Mouse (Mus musculus) heart, postnatal 36 days (tissue): ENCODE data around the gene Gm21969. TPM values are rescaled to one million over a fixed set of nuclear protein-coding genes. Genes with fewer than 3 reads are reported as not detected.

Source experiments
- DNase-seq, 2 experiments: peaks; one replicate each; pipeline ENCODE4 v3.0.0; 2021 to 2022
- intact Hi-C: fragments of 180-260 bp; cut with DNase I; formaldehyde crosslinking; loops from one replicate; pipeline ENCODE4 v1.15.1; 2025
- total RNA-seq, 2 experiments: library from RNA; stranded (reverse); gene quantifications; 2 replicates each; pipeline ENCODE4 v1.2.3; 2021

The Gm21969 gene
- total RNA-seq = not detected

GRCm38 (mm10) chr4:139602357-139603244 lies at the start of gene Gm21969:
Gm21969 (plus strand) TSS chr4:139603186.
- DNase-seq = peak; percentile 59 to 75

DNA sequence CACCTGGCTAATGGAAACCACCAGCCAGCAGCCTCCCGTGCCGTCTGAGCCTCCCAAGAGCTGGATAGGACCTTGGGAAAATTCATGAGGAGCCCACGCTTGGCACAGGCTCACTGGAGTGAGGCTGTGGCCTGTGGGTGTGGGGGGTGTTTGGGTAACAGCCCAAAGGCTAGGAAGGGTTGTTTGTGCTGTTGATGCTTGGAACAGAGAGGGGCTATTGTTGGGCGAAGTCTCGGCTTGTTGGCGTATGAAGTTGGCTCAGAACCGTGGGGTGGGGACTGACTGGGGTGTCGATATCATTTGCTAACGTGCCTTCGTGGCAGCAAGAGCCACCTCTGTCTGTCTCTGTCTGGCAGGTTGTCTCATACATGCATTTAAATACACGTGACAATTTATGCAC lies 47.8 kb upstream of the Gm21969 start:
- intact Hi-C loops = no loop called here
- DNase-seq = no peak

More at GRCm38 (mm10) chr4:139602357-139603244, at the start of gene Gm21969:
- intact Hi-C loops = no loop called here

- intact Hi-C loops = no loop called here
- peak; percentile 39 to 59 for DNase-seq
Observed at GRCm38 (mm10) chr4:139555951-139556350, 47.0 kb upstream of the Gm21969 start.

DNA sequence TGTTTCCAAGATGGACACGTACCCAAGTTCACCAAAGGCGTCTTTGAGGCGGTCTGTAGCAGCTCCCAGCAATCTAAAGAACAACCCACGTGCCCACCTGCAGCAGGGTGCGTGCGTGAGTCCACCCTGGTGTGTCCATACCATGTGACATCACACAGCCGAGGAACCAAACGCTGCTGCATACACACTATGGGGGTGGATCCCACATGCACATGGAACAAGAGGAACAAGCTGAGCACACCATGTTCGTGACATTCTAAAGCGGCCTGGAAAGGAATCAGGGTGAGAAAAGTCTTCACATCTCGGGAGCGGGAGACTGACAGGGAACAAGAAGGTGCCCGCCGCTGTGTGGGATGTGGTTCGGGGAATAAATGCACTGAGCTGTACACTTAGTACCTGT lies 34.6 kb upstream of the Gm21969 start:
- intact Hi-C loops = no loop called here
- DNase-seq = no peak

GRCm38 (mm10) chr4:139570756-139571155 lies 32.2 kb upstream of the Gm21969 start:
- intact Hi-C loops = no loop called here

DNA sequence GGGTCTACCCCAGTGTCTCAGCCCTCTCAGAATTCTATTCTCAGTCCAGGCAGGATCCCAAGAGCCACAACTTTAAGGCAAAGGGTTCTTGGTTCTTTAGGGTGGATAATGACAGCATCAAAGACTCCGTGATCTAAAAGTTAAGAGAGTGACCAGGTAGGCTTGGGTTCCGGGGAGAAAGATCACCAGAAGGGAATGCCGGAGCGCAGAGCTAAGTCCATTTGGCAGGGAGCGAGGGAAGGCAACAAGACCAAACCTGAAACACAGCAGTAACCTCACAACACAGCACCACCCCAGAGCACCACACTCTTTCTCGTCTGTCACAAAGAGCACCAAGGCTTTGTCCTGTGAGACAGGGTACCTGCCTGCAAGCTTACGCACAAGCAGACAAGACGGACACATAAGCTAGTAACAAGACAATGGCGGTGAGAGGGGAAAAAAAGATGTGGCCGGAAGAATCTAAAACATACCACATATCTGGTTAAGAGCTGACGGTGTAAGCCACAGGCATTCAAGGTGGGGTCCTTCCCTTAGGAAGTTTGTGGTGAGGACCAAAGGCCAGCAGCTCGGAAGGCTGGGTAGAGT lies 30.0 kb upstream of the Gm21969 start:
- intact Hi-C loops = no loop called here
- DNase-seq = no peak

More at GRCm38 (mm10) chr4:139570756-139571155, 32.2 kb upstream of the Gm21969 start:
- peak in 1 of 2 experiments; percentile 17 for DNase-seq

- DNase-seq = peak; percentile 98 to 99
- intact Hi-C loops = loop anchor here (2.0 kb wide), 3 partner anchors 37 to 103 kb away; partner anchors contain the start of gene Aldh4a1
Observed at GRCm38 (mm10) chr4:139574156-139574798, 28.7 kb upstream of the Gm21969 start.

- peak in 1 of 2 experiments; percentile 47 for DNase-seq
- intact Hi-C loops = loop anchor here (2.0 kb wide), 3 partner anchors 36 to 104 kb away; partner anchors contain the start of gene Aldh4a1
Observed at GRCm38 (mm10) chr4:139574799-139575672, 27.9 kb upstream of the Gm21969 start.

DNA sequence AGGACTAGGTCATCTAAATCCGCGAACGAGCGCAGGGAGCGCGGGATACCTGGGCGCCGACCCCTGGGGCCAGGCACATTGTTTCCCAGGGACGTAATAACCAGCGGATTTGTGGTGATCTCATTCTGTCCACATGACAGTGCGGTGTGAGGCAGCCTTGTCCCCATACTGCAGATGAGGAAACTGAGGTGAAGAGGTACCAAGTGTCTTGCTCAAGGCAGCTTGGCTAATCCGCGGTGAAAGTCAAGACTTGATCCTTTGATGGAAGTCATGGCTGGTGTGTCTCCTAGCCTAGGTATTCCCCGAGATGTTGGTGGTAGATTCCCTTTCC lies 27.3 kb upstream of the Gm21969 start:
- intact Hi-C loops = loop anchor here (1.0 to 2.0 kb wide), 4 partner anchors 23 to 105 kb away; partner anchors contain the start of gene Aldh4a1
- DNase-seq = no peak

GRCm38 (mm10) chr4:139576251-139576880 lies 26.6 kb upstream of the Gm21969 start:
- DNase-seq = peak in 1 of 2 experiments; percentile 7
- intact Hi-C loops = loop anchor here (1.0 kb wide), 1 partner anchor 22 kb away; no protein-coding TSS in a partner anchor

DNA sequence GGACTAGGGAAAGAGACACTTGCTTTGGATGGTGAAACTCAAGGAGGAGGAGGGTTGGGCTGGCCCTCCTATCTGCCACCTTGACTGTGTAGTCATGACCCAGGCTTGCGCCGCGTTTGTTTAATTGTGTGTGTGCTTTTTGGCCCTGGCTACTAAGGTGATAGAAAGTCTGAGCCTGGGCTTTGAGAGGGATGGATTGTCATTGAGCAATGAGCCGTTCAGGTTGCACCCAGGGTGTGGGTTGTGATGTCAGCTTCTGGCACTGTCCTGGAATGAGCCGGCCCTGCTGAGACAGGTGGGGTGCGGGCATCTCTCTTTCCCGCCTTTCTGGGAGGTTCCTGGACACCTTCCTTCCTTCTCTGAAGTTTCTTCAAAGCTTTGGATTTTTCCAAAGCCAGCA lies 26.0 kb upstream of the Gm21969 start:
- intact Hi-C loops = no loop called here
- no peak for DNase-seq

DNA sequence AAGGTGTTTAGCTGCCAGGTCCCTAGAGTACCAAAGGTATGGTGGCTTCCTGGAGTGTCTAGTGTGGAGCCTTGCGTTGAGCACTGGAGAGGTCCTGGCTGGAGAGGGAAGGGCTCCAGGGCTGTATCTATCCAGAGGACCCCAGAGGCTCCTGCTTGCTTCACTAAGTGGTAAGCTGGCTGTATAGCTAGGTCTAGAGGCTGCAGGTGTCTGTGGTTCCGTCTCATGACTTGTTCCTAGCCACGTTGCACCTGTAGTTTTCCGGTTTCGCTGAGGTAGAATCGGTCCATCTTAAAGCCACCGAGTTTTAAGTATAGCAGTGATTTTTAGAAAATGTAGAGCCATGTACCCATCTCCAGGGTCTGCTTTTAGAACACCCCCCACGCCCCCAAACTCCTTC lies 24.6 kb upstream of the Gm21969 start:
- no peak for DNase-seq
- intact Hi-C loops = no loop called here

DNA sequence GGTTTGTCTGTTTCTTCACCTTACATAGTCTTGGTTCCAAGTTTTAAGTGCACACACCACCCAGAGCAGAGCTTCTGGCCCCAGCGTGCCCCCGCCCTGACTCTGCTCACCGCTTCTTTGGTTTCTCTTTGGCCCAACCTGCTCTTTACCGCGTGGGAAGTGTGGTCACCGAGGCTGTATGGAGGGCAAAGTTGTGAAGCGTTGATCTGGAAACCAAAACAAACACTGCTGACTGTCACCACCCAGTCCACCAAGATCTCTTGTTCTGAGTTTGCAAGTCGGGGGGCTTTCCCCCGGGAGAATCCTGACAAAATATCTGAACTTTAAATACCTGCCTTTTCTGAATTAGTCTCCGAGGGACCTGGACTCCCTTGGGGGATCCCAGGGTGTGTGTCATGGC lies 24.0 kb upstream of the Gm21969 start:
- peak in 1 of 2 experiments; percentile 17 for DNase-seq
- intact Hi-C loops = no loop called here

DNA sequence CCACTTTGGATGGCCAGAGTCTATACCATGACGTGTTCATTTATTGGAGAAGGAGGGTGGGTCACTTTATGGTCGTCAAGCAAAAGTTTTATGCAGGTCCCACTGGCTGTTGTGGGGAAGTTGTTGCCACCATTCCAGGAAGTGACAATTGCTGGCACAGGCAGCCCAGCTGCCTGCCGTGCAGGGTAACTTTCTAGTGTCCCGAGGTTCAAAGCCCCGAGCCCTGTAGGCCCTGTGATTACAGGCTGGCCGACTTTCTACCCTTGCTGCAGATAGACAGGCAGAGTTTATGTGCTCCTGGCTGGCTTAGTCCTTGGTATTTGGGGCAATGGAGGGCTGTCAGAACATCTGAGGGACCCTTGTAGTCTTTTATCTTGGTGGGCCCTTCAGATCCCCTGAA lies 23.5 kb upstream of the Gm21969 start:
- intact Hi-C loops = no loop called here
- DNase-seq = peak in 1 of 2 experiments; percentile 8

DNA sequence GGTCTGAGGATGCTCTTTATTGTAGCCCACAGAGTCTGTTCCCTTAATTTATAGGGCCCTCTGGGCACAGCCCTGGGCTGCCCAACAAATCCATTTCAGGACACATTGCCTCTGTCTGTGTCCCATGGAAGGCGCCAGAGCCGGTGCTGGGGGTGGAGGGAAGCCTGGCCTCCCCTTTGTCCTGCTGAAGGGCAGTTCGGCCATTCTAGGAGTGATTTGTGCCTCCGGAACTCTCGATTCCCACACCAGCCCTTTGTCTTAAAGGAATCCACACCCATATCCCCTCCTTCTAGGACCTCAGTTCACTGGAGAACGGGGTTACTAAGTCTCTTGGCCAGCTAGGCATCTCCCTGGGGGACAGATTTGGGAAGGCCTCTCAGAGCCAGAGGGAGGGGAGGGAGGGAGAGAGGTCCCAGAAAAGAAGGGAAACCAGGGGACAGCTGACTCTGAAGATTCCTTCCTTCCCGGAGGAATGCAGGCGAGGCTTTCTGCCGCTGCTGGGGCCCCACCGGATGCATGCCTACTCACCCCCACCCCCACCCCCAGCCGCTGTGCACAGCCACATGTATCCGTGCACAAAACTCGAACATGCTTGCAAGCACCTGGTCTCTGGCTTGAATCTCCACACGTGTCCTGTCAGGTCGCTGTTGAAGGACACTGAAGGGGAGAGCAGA lies 22.2 kb upstream of the Gm21969 start:
- DNase-seq = peak; percentile 45 to 61
- intact Hi-C loops = no loop called here

DNA sequence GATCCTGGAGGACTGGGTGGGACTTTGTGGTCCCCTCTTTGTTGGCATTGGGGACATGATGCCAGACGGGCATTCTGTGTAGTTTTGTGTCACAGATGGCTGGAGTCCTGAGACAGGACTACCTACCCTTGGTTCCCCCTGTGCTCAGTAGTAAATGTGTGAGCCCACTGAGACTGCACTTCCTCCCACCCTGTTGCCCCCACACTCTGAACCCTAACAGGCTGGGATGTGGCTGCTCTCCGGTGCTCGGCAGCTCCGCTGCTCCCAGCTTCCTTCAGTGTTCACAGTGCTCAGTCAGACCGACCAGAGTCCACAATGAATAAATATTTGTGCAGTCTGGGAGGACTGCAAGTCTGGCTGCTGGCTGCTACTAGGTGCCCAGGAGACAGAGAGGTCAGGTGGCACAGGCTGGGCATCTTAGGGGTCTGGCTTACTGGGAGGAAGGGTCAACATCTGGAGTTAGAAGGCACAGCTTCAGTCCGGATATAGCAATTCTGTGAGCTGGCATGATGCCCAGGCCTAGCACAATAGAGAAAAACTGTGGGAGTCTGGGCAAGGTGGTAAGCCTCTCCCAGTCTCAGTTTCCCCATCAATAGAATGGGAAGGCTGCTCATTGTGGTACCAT lies 21.4 kb upstream of the Gm21969 start:
- intact Hi-C loops = no loop called here
- peak; percentile 48 to 58 for DNase-seq

DNA sequence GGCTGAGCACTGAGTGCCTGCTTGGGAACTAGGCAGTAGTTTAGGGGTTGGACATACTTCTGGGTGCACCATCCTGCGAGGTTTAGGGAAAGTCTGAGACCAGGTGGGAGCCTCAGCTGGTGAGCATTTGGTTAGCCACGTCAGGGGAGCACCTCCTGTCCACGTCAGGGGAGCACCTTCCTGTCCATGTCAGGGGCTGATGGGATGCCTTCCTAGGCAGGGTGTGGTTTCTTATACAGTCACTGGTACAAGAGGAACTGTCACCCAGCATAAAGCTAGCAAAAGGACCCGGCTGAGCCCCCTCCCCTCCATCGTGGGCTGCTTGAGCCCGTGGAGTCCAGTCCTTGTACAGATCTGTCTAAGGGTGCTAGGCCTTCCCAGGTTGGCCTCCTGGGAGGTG lies 20.6 kb upstream of the Gm21969 start:
- intact Hi-C loops = no loop called here
- no peak for DNase-seq

DNA sequence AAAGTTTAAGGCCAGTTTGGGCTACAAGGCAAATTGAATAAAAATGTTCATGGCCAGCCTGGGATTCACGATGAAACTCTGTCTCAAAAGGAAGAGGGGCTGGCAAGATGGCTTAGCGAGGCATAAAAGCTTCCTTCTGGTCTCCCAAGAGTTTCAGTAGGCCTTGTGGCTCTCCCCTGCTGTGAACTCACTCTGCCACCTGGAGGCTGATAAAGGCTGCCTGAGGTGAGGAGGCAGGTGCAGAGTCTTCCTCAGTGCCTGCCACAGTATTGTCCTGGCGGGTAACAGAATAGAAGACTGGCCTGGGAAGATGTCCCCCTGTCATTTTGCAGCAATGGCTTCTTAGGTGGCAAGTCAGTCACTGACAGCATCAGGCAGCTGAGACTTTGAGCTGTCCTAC lies 20.1 kb upstream of the Gm21969 start:
- DNase-seq = no peak
- intact Hi-C loops = no loop called here
